Mouse (Mus musculus) inflammation-experienced regulatory T-cells, adult 16 weeks (primary cell): ENCODE results near the gene Zbtb25. TPM values are rescaled to one million over a fixed set of nuclear protein-coding genes. Genes with fewer than 3 reads are reported as not detected.

Experiments
- polyA plus RNA-seq: library from polyadenylated mRNA; unstranded; fragments of 100-300 nt; shearing (Covaris generic); gene quantifications from one replicate; pipeline ENCODE4 v1.2.1, GENCODE M21; 2017

Gene Zbtb25
- 15.3 TPM for polyA plus RNA-seq

DNA sequence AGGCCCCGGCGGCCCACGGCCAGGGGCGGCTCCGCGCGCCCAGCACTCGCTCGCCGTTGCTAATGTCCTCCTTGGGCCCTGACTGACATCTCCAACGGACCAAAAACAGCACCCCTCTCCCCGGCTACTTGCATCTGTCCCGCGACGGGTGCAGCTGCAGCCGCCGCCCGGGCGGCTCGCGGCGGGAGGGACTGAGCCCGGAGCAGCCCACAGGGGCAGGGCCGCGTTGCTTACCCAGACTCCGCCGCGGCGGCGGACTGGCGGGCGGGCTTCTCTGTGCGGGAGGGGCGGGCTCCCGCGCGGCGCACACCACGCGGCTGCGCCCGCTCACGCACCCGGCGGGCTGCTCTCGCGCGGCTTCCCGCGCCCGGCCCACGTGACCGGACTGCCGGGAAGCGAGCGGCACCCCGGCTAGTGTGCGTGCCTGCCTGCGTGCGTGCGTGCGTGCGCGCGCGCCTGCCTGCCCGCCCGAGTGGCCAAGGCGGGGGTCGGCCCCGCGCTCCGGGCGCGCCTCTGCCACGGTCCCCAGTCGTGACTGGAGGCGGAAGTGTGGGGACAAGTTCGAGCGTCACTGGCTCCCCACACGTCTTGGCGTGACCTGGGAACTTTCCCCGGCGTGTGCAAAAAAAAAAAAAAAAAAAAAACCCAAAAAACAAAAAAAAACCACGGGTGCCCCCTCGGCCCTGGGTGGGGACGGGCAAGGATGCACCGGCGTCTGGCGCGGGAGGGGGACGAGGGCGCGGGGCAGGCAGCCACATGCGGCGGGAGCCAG, at the start of gene Zbtb25:
Zbtb25 (minus strand) TSS at position 397 of the 772 bp plus-strand sequence.

DNA sequence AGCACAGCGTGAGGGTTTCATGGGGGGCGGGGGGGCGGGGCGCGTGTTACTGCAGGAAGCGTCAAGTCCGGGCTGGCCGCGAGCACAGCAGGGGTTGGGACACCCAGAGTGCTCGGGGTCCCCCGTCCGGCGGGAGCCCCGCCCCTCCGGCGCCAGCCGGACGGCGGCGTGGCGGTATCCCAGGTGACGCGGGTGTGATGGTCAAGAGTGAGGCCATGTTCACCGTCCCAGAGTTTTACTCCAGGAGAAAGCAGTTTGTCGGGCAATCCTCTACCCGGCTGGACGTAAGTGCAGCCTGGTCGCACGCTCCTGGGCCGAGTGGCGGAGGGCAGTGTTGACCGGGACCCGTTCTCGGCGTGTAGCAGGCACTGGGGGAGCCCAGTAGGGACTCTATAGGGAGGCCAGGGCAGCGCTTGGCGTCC, 48.0 kb upstream of the Zbtb25 start, which contains the start of gene Ppp1r36:
Ppp1r36 (plus strand) TSS at position 106 of the 422 bp plus-strand sequence.

DNA sequence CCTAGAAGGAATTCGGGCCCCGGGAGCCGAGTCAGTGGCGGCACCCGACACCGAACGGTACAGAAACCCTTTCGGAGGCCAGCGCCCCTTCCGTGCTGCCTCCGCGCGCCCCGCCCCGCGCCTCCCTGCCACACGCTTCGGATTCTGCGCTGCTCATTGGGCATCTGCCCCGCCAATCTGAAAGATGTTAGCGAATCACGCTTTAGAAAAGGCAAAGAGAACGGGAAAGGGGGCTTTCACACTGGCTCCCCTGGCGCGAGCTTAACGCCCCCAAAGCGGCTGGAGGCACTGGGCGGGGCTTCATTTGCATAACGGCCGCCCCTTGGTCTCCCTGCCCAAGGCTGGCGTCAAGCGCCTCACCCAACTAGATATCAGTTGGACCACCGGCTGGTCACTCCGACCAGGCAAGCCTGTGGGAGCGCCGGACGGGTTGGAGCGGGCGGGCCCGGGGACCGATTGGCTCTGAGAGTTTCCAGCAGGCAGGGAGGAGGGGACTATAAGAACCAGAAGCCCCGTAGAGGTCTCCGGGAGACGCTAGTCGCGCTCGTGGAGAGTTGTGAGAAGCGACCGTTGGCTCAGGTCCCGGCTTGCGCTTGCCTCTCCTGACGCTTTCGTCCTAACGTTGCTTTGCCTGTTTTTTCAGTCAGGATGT, 34.6 kb upstream of the Zbtb25 start, which contains the start of gene Hspa2:
Hspa2 (plus strand) TSS at position 291 of the 652 bp plus-strand sequence.

DNA sequence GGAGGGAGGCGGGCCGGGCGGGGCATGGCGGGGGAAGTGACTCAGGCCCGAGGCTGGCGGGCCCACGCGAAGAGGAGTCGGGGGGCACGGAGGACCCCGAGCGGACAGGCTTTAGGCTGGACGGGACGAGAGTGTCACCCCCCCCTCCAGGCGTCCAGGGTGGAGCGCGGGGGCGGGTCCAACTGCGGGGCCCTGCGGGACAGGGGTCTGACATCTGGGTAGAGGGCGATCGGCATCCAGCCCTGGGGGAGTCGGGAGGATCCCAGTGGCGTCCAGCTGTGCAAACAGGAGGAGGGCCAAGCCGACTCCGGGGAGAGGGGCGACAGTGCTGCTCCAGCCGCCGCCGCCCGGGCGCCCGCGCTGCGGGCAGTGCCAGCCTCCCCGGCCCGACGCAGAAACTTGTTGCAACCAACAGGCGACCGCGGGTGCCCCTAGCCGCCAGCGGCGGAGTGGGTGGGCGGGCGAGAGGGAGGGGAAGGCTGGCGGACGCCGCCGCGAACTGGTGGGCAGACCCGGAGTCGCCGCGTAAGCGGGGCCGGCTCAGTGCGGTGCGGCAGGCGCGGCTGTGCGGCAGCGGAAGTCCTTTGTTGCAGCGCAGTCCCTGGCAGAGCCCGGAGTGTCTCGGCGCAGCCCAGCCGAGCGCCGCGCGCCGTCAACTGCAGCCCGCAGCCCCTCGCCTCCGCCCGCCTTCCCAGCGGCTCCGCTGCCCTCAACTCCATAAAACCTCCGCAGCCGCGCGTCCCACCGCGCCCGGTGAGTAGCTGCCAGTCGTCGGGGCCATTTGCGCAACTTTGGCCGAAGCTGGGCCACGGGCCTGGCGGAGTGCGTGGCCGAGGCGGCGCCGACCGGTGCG, 802 bp upstream of the Zbtb25 start, which contains the start of gene Zbtb1:
Zbtb1 (plus strand) TSS at position 289 of the 853 bp plus-strand sequence.

DNA sequence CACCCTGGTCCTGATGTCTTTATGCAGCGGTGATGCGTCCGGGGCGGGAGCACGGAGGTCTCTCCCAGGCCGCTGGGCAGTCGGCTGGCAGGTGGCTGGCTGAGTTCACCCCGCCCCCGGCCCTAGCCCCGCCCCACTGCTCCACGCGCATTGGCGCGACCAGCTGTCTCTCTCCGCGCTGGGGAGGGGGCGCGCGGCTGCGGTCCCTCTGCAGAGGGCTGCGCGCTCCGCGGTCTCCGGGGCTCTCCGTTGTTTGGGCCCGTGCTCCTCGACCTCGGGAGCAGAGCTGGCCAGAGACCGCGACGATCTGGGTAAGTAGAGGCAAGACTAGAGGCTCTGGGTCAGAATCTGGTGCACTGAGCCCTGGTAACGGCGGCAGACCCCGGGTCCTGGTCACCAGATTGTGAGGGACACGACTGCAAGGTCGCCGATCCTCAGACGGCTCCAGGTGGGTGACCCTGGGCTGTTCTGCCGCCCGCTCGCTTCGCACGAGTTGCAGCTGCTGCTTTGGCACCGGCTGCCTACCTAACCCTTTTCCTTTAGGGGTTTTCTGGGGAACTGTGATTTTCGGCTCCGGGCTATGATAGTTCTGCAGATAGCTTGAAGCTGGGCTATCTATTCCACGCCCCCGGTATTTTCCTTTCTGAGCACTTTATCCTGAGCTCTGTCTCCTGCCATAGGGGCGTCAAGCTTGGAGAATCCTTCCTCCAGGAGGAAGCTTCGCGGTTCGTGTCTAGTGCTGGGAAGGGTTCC, 44.5 kb downstream of the Zbtb25 start, which contains the start of gene Akap5:
Akap5 (plus strand) TSS at position 213 of the 753 bp plus-strand sequence.

Other genes with a start within 250 kb of the Zbtb25 start
- not detected for gene Esr2, start 192.3 kb downstream of the Zbtb25 start, polyA plus RNA-seq
- gene Tex21, start 122.9 kb downstream of the Zbtb25 start, polyA plus RNA-seq = not detected
- gene Mthfd1, start 114.3 kb downstream of the Zbtb25 start, polyA plus RNA-seq = 63.5 TPM
- 1.7 TPM for gene Akap5, start 44.7 kb downstream of the Zbtb25 start, polyA plus RNA-seq
- gene Zbtb1, start 664 bp upstream of the Zbtb25 start, polyA plus RNA-seq = 22.8 TPM
- 4.8 TPM for gene Hspa2, start 34.6 kb upstream of the Zbtb25 start, polyA plus RNA-seq
- not detected for gene Ppp1r36, start 47.9 kb upstream of the Zbtb25 start, polyA plus RNA-seq
- gene Plekhg3, start 161.3 kb upstream of the Zbtb25 start, polyA plus RNA-seq = 1.5 TPM